ENCODE assay signal across 21 mouse cellular contexts in the genomic region with DNA sequence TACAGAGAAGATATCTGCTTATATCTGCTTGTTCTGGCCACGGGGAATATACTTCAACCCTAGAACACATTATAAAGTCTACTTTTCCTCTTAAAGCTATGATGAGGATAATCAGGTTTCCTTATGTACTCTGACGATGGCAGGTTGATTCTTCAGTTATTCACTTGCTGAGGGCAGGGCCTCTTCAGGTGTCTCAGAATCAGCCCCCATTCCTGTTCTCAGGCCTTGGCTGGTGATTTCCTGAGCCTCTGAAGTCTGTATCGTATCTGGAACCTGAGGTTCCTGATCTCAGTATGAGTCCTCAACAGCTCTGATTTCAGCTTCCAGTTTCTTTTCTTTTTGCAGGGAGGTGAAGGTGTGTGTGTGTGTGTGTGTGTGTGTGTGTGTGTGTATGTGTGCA. TPM values are rescaled to one million over a fixed set of nuclear protein-coding genes. Genes with fewer than 3 reads are reported as not detected.
DNase-seq lines count a peak whose midpoint lies in the region; ATAC-seq and TF ChIP-seq lines count a peak whose summit lies in the region.
"Had no signal": no experiment of that assay in that cellular context is flagged by ENCODE, and none has a peak within 500 bp of the region (broad histone marks: within the 10 kb centered on the region; RNA-seq: fewer than 3 reads in every experiment).

No protein-coding gene starts in this region.

- H3K4me2 ChIP-seq in midbrain, embryonic 11.5 days, result no peak overlapping the region
- no peak overlapping the region for H3K4me2 ChIP-seq in midbrain, embryonic 13.5 days (replicated peaks)
- H3K4me2 ChIP-seq in myocyte (ENCODE audit: low read depth), result no peak overlapping the region

- 95% methylated on average over 3 of the region's 3 CpGs for WGBS in midbrain, embryonic 11.5 days
- 96% methylated on average over 3 of the region's 3 CpGs for WGBS in midbrain, embryonic 13.5 days

- no peak overlapping the region for H3K27ac ChIP-seq in midbrain, embryonic 11.5 days (ENCODE audit: low read depth, low read length)
- no peak overlapping the region for H3K27ac ChIP-seq in midbrain, embryonic 13.5 days

- H3K4me3 ChIP-seq in midbrain, embryonic 11.5 days (ENCODE audit: low read depth, low read length), result no peak overlapping the region
- no peak overlapping the region for H3K4me3 ChIP-seq in midbrain, embryonic 13.5 days (replicated peaks)
- no peak overlapping the region for H3K4me3 ChIP-seq in myocyte

- H3ac ChIP-seq in myocyte (ENCODE audit: control insufficient read depth, insufficient read length), result no peak overlapping the region

- peak; percentile 82 for DNase-seq in heart, adult 11 months
- no peak for DNase-seq in heart, adult 18-20 months
- peak; percentile 64 for DNase-seq in midbrain, embryonic 11.5 days (ENCODE audit: low spot score, missing footprints)
- no peak for DNase-seq in layer of hippocampus, postnatal 10 days (ENCODE audit: low spot score in 2 of 2)
- DNase-seq: adrenal gland, adult 2 months; adrenal gland, adult 8-10 months; adrenal gland, postnatal 10 days; adrenal gland, postnatal 14 days; adrenal gland, postnatal 25 days; adrenal gland, postnatal 36 days; B cell, adult 2 months; cerebellum, adult 11 months; cerebellum, adult 11-12 months; cerebellum, adult 18-20 months had no signal

- H3K9ac ChIP-seq in midbrain, embryonic 11.5 days (ENCODE audit: low read length), result no peak overlapping the region
- H3K9ac ChIP-seq in midbrain, embryonic 13.5 days (replicated peaks), result no peak overlapping the region

- H3K79me2 ChIP-seq in myocyte (ENCODE audit: control insufficient read depth, insufficient read depth), result no peaks in the 10 kb centered on the region

- peaks cover 18% of the 10 kb centered on the region; the same call in 1 of the 2 replicates for H3K36me3 ChIP-seq in midbrain, embryonic 11.5 days (ENCODE audit: control insufficient read depth, insufficient read depth, low read length)
- peaks cover 42% of the 10 kb centered on the region for H3K36me3 ChIP-seq in midbrain, embryonic 13.5 days
- peaks cover 27% of the 10 kb centered on the region for H3K36me3 ChIP-seq in myocyte (ENCODE audit: control insufficient read depth, insufficient read depth)

- ATAC-seq in midbrain, embryonic 11.5 days (ENCODE audit: low FRiP score), result no peak
- no peak for ATAC-seq in midbrain, embryonic 13.5 days
- ATAC-seq: activated CD4-positive, CD25-positive, alpha-beta regulatory T cell, adult 4 months; CD4-positive, CD25-positive, alpha-beta regulatory T cell, adult 4 months; Patski had no signal

- no peaks in the 10 kb centered on the region for H3K27me3 ChIP-seq in midbrain, embryonic 11.5 days (ENCODE audit: control insufficient read depth, insufficient read depth, low read length)
- no peaks in the 10 kb centered on the region for H3K27me3 ChIP-seq in midbrain, embryonic 13.5 days
- H3K27me3 ChIP-seq in myocyte (ENCODE audit: control insufficient read depth, insufficient read depth, insufficient read length), result no peaks in the 10 kb centered on the region
- H3K27me3 ChIP-seq: CH12.LX, Patski had no signal

- TF ChIP-seq POLR2A in myocyte (IDR thresholded peaks at IDR 0.05; ENCODE audit: insufficient read length, low read depth), result no peak

- no peaks in the 10 kb centered on the region for H3K4me1 ChIP-seq in midbrain, embryonic 11.5 days (ENCODE audit: control insufficient read depth, insufficient read depth, low read length)
- H3K4me1 ChIP-seq in midbrain, embryonic 13.5 days (replicated peaks), result no peaks in the 10 kb centered on the region

- H3K9me3 ChIP-seq in midbrain, embryonic 11.5 days (ENCODE audit: control insufficient read depth, low read length), result peaks cover 14% of the 10 kb centered on the region; the same call in 1 of the 2 replicates
- peaks cover 23% of the 10 kb centered on the region for H3K9me3 ChIP-seq in midbrain, embryonic 13.5 days
- H3K9me3 ChIP-seq: G1E had no signal

TF ChIP-seq in myocyte, 11 proteins besides CTCF, POLR2A, EP300 and RAD21:
- TF ChIP-seq TCF12 (IDR thresholded peaks at IDR 0.05; ENCODE audit: insufficient read depth, poor library complexity, severe bottlenecking) (no peak), POLR2AphosphoS2 (IDR thresholded peaks at IDR 0.05; ENCODE audit: insufficient read length, low read depth) (peak; percentile 8)
TF ChIP-seq in myocyte: peak in this region for 1.

RNA-seq across cellular contexts. Expression of gene Arid2, which starts 22.7 kb away (rescaled TPM):
- total RNA-seq in heart, adult 18-20 months (2021), result 10 to 100 TPM; 17.9 to 19.3 TPM
- 34.8 and 35.5 TPM in 2 replicates for polyA plus RNA-seq in midbrain, embryonic 11.5 days (2014; fragmentation: Nextera tagmentation; extraction: Ambion mirVana)
- 29.3 and 29.6 TPM in 2 replicates for polyA plus RNA-seq in midbrain, embryonic 13.5 days (2015; fragmentation: Nextera tagmentation; extraction: Ambion mirVana)
- polyA plus RNA-seq in myocyte (2012; fragmentation: generic; extraction: Trizol), result 9.3 TPM
- 10 to 100 TPM; 43.7 to 46.0 TPM for total RNA-seq in layer of hippocampus, postnatal 10 days (2021)

Comparison
In these comparisons a context has a peak if more than half of its experiments do, and no peak if none do; other contexts are left out.
1. DNase-seq: peak in heart, adult 11 months (single experiment) and midbrain, embryonic 11.5 days (single experiment); none in heart, adult 18-20 months (0 of 2) and layer of hippocampus, postnatal 10 days (0 of 2).